Mouse (Mus musculus): ENCODE measurements around the gene Tmbim1. TPM values are rescaled to one million over a fixed set of nuclear protein-coding genes. Genes with fewer than 3 reads are reported as not detected.
"Not testable (repeated sequence)": the region's sequence is repeated elsewhere in the genome, so short reads cannot be mapped to it uniquely, and the experiment has no call there.

Tmbim1 gene
- total RNA-seq, 2 experiments from 2014 or later, result 34.6 to 39.4 TPM

DNA sequence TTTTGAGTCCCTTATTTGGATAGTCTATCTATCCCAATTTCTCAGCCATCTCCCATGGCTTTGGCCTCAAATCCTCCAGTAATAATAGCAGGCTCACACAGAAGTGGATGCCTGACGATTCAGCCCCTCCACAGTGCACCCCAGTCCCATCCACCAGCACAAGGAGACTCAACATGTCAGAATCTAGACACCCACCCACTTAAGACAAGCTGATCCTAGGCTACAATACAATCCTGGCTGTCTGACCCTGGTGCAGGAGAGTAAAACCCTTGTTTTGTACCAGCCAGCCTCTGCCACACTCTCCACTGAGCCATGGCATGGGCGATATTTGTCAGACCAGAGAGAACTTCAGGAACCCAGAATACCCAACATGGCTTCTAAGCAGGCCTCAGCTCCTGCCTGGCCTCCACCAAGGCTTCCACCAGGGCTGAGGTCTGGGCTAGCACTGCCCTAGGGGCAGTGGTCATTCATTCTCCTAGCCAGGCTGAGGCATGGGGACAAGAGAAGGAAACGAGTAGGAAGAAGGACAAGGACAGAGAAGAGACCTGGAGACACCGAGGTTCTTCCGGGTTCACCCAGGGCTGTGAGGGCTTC, 7.2 kb downstream of the Tmbim1 start:
- DNase-seq, result no peak
- intact Hi-C loops (cut with DNase I), result no loop called here

DNA sequence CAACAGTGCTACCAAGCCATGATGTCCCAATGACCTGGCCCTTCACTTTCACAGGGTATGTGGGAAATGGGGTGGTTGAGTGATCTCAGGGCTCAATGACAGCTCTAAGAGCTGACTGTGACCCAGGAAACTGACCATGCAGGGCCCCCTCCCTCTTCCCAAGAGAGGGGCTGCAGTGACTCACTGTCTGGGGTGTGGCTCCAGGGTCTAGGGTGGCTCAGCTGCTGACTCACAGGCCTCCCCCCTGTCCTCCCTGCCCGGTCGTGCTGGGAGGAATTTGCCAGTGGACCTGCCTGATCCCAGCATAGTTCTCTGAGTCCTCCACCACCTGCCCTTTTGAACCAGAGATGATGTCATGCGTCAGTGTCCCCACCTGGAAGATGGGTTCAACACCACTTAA, 8.2 kb downstream of the Tmbim1 start:
- intact Hi-C loops (cut with DNase I), result no loop called here

DNA sequence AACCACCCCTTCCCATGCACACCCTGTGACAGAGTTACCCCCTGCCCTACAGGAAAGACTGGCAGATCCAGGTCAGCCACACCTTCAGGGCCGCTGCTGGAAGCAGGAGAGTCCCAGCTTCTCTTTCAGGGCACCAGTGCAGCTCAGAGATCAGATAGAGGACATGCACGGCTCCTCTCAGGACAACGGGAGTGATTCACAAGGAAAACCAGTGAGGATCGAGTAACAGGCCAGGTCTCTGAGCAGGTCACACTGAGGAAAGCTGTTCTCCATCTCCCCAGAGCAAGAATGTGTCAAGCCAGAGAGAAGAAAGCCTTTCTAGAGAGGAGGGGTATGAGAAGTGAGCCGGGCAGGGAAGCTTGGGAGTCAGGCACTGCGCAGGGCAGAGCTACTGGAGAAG, 8.9 kb downstream of the Tmbim1 start:
- intact Hi-C loops (cut with DNase I), result no loop called here
- no peak for DNase-seq

More for the DNA sequence above, 8.2 kb downstream of the Tmbim1 start:
- peak; percentile 46 to 51 for DNase-seq

DNA sequence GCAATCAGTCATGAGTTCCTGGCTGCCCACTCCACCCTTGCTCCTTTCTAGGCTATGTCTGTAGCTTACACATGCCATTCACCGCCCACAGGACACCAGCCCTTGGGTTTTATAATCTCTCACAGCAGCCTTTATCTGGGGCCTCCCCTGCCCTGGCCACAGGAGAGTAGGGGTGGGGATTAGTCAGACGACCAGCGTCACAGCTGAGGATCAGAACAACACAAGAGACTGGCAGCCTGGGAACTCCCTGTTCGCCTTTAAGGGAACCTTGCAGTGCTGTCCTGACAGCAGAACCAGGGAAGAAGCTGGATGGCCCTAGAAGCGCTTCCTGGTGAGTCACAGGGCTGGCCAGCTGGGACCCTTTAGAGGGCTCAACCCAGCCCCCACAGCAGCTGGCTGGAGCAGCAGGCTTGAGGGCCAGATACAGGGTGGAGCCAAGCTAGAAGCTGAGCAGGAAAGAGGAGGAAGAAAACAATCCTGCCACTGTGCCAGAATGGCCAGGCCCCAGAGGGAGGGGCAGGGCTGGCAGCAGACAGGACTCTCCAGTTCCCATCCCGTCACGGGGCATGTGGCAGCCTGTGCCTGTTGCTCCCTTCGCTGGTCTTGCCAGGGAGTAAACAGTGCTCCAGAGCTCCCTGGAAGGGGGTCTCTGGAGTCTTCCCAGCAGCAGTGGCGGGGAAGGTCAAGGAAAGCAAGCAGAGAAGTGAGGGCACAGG, 9.8 kb downstream of the Tmbim1 start:
- intact Hi-C loops (cut with DNase I), result no loop called here

DNA sequence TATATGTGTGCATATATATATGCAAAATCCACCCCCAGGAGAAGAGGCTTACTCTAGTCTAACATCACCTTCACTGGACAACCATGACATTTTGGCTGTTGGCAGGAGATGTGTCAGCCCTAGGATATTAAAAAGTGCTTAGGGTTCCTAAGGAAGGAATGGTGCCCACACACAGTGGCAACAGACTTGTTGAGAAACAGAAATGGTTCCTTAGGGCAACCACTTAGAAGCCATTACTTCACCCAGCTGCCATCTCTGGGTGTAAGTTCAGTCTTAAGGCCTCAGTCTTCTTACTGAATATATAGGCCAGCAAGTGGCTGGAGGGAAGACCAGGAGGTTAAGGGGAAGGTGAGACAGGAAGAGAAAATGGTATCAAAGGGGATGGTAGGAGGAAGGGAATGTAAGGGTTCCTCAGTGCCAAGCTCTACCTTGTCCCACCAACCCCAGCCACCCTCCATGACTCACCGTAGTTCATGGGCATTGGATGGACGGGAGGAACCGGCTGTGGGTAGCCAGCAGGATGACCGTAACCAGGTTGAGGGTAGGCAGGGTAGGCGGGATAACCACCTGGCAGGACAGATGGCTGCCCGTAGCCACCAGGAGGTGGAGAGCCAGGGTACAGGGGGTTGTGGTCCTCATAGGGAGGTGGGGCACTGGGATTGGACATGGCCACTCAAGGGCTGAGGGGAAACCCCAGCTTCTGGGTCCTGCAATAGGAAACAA, 10.5 kb downstream of the Tmbim1 start:
- DNase-seq, result no peak
- intact Hi-C loops (cut with DNase I), result no loop called here

More for the DNA sequence above, 9.8 kb downstream of the Tmbim1 start:
- peak; percentile 92 to 93 for DNase-seq

DNA sequence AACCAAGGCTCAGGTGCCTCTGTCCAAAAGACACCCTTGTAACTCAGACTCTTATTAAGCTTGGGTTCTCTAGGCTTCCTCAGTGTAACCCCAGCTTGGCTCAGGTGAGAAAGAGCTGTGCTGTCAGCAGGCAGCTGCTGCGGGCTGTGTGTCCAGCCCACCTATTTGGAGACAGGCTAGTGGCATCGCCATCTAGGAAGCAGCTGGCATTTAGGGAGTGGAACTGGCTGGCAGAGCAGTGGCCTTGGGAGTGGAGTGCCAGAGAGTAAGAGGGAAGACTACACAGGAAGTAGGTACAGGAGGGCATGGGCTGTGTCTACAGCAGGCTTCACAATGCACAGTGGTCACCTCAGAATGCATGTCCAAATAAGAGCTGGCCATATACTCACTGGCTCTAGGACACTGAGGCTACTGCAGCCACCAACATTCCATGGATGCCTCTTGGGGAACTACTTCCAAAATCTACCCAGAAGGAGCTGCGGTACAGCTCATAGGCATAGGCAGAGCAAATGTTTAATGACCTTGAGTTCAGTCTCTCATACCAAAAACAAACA, 11.3 kb downstream of the Tmbim1 start:
- DNase-seq, result no peak
- intact Hi-C loops (cut with DNase I), result no loop called here

DNA sequence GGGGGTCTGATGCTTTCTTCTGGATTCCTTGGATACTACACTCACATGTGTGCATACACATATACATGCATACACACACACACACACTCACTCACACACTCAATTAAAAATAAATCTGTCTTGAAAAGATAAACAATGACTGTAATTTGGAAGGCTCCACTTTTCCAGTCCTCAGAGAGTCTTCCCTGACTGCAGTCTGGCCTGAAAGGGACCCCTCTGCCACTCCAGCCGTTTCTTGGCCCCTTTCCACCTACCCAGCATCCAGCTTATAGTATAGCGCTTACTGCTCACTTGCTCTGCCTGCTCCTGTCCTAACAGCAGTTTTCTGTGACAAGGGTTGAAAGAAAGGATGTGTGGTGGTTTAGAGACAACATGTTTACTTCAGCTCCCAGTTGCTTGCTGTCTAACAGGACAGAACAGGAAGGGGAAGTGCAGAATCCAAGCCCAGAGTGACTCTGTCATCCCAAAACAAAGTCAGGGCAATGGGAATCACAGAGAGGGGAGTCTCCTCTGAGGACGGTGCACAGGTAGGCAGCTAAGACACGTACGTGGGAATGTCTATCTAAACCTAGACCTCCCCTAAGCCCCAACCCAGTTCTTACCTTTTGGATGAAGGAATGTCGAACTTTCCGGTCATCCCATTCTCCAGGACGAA, 12.0 kb downstream of the Tmbim1 start:
- DNase-seq, result no peak
- intact Hi-C loops (cut with DNase I), result no loop called here

DNA sequence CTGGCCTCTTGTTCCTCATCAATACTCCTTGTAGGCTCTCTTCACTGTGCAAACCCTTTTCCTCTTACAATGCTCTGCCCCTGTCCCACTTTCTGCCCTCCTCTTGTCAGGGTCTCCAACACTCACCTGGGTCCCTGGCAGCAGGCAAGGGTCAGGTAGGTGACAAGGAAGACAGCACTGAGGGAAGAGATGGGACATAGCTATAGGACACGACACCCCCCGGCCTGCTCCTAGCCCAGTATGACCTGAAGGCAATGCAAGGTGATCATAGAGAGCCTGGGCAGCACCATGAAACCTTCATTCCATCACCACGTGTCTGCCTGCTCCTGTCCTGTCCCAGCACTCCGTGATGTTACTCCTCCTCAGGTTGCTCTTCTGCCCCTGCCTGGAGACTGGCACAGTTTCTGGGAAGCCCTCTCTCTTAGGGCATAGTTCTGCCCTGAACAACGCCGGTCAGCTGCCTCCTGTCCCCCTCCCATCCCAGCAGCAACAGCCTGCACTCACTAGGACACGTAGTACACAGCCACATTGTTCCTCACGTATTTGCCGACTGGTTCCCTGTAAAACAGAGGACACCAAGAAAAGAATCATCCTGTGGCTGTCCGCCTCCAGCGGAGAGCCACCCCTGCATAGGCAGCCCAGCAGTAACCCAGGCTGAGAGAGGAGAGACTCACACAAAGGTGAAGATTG, 12.9 kb downstream of the Tmbim1 start:
- no peak for DNase-seq
- intact Hi-C loops (cut with DNase I), result no loop called here

DNA sequence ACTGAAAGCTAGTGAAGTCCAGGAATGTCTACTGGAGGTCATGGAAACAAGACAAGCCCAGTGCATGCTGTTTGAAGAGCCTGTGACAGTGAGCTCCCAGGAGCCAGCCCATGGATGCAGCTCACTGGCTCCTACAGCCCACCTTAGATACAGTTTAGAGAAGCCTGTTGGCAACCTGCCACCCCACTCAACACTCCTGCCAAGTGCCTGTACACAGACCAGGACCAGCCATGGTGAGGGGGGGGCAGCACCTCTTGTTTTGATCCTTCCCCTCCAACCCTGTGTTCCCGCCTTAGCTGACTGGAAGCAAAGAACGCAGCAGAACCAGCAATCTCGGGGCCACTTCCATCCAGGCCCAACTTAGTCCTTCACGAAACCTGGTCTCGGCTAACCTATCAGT, 15.3 kb downstream of the Tmbim1 start:
- DNase-seq, result peak in 1 of 2 experiments; percentile 59
- intact Hi-C loops (cut with DNase I), result no loop called here

DNA sequence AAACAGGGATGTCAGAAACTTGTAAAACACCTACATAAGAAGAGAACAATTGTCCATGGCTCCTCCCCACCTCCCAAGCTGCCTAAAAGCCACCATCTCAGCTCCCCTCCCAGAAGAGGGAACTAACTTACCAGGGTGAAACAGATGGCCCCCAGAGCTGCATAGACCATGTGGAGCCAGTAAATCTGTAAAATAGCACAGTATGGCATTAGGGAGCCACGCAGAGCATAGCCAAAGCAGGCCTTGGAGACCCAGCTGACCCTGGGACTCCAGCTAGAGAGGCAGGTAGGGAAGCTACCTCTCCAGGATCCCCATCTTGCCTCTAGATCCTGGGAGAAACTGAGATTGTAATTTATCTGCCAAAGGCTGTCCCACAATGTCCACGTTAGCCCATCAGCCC, 15.7 kb downstream of the Tmbim1 start:
- no peak for DNase-seq
- intact Hi-C loops (cut with DNase I), result loop anchor here (1.0 to 5.0 kb wide), 4 partner anchors 19 to 163 kb away; partner anchors contain the start of gene Catip

DNA sequence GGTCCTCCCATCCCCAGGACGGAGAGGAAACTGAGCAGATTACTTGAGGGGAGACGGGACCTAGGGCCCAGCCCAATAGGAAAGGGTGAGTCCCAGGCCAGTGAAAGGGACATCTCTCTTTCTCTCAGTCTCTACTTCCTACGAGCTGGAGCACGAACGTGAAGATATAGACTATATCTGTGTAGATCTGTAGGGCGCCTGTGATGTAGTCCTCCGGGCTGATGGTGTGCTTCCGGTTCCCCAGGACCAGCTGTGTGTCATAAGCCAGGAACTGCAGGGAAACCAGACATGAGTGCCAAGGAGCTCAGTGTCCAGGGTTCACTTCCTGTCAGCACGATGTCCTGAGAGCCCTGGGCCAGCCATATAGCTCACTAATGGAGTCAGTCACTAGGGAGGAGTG, 16.2 kb downstream of the Tmbim1 start:
- DNase-seq, result no peak
- intact Hi-C loops (cut with DNase I), result loop anchor here (1.0 to 5.0 kb wide), 4 partner anchors 20 to 163 kb away; partner anchors contain the start of gene Catip

DNA sequence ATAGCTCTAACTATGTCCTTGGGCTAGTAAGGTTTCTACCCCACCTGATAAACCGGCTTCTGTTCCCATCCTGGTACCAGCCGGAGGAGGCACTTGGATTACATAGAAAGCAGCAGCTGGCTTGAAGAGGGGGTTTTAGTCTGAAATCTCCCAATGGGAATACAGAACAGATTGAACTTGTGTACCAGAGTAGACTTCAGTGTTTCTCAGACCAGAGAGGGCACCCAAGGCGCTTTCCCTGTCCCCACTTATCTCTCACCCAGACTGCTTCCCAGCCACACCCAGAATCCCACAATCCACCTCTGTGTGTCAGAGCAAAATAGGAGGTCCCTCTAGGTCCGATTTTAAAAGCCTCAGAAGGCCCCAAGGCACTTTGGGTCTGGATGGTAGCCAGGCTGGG, 17.1 kb downstream of the Tmbim1 start:
- no peak for DNase-seq
- intact Hi-C loops (cut with DNase I), result loop anchor here (2.0 to 5.0 kb wide), 3 partner anchors 20 to 164 kb away; partner anchors contain the start of gene Catip

DNA sequence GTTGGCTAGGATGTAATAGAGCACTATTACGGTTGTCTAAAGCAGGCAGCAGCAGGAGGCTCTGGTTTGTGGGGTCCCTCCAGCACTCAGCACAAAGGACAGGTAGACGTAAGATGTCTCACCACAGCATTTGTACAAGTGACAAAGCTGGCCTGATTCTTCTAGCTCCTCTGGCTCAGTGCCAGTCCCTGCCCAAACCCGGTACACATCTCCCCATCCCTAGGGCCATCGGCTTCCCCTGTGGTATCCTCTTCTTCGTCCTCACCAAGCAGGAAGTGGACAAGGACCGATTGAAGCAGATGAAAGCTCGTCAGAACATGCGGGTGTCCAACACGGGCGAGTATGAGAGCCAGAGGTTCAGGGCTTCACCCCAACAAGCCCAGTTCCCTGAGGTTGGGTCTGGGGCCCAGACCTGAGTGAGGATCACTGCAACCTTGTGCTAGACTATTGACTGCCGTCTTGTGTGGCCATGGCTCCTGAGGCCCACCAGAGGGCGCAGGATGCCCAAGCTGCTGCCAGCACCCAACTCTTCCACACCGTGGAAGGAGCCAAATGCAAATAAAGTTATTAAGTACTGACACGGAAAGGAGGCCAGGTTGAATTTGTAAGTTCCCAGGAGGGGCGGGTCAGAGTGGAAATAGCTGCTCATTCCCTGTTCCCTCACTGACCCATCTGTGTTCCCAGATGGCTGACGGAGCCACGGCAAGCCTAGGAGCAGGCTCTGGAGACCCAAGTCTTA, 18.4 kb downstream of the Tmbim1 start:
- intact Hi-C loops (cut with DNase I), result loop anchor here (5.0 kb wide), 1 partner anchor 165 kb away; no protein-coding TSS in a partner anchor
- DNase-seq, result not testable (repeated sequence)

DNA sequence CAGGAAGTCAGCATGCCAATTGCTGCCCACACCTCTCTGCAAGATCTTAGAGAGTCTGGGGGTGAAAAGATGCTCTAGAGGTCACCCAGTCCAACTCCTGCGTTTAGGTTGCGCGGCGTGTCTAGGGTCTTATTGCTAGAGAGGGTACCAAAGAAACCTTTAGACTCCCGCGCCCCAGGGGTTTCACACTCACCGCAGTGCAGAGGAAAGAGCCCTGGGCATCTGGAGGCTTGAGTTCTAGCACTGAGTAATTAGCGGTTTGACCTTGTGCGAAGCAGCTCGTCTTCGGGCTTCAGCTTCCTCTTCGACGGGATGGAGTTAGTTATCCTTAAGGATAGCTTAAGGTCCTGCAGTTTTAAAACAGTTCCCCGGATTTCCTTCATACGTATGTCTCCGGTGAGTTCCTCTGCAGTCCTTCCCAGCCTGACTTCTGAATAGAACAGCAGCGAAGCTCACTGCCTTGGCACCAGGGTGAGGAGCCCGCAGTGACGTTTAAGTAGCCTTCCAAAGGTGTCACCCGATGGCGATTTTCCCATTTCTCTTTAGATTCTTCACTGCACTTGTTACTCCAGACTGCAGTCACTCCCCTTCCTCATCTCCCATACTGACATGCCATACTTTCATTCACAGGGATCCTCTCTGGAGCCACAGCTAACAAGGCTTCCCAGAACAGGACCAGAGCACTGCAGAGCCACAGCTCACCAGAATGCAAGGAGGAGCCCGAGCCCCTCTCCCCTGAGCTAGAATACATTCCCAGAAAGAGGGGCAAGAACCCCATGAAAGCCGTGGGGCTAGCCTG, 20.0 kb downstream of the Tmbim1 start:
- DNase-seq, result no peak
- intact Hi-C loops (cut with DNase I), result loop anchor here (5.0 kb wide), 1 partner anchor 167 kb away; no protein-coding TSS in a partner anchor

DNA sequence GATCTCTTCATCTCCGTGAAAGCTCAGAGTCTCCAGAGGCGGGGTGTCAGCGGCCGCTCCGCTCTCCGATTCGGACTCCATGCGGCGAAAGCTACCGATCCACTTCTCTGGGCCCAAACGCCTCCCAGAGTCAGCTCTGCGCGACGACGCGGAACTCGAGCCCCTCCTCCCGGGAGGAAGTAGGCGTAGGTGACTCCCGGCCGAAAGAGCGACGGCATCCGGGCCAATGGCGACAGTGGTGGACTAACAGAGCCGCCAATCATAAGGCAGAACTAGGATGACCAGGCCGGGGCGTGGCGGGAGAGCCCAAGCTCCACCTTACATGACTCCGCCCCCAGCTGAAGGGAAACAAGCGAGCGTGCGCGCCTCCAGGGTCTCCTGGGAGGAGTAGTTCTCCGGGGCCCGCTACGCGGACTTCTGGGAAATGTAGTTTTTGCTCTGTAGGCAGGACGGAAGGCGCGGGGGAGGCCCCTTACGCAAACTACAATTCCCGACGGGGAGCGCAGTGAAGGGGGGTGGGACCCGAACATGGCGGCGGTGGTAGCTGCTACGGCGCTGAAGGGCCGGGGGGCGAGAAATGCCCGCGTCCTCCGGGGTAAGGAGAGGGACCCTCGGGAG, 20.8 kb downstream of the Tmbim1 start, which contains the start of the genes Aamp and Pnkd:
Gene Aamp (minus strand): TSS at position 196 of the 618 bp plus-strand sequence.
Gene Pnkd (plus strand): TSS at position 388 of the 618 bp plus-strand sequence.
- intact Hi-C loops (cut with DNase I), result loop anchor here (1.0 to 5.0 kb wide), 2 partner anchors 78 to 168 kb away; no protein-coding TSS in a partner anchor
- peak; percentile 99 for DNase-seq

DNA sequence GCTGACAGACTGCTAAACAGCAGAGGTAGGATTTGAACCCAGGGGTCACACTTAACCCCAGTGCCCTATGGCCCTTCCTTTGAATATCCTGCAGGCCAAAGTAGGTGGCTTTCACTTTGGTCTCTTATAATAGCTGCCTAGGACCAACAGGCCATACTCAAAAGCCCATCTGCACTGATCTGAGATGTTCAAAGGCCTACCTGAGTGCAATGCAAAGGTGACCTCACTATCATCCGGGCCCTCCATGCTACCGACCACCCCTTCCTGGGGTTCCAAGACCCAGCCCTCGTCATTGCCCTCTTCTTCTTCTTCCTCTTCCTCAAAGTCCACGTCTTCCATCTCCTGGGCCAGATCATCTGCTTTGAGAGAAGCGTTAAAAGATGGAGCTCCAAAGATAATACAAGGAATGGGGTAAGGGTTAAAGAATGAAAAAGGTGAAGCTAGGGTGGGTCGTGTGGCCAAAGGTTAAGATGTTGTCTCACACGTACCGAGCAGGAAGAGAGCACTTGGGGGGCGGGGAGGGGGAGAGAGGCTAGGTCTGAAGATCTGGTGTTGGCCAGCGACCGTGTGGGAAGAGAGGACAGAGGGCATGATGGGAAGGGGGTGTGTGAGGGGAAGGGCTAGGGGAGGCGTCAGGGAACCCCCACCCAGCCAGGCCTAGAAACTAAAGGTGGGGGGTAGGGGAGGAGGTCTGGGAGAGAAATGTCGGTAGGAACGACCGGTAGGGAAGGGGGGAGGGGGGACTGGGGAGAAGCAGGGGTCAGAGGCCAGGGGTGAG, 21.5 kb downstream of the Tmbim1 start:
- peak; percentile 52 to 61 for DNase-seq
- intact Hi-C loops (cut with DNase I), result loop anchor here (1.0 kb wide), 1 partner anchor 78 kb away; no protein-coding TSS in a partner anchor

Data from heart, postnatal 14 days (tissue).